Mouse (Mus musculus): ENCODE data around the gene Hsd3b5.
"Not testable (repeated sequence)": the region's sequence is repeated elsewhere in the genome, so short reads cannot be mapped to it uniquely, and the experiment has no call there.

Hsd3b5 gene

GRCm38 (mm10) chr3:98630152-98630551 lies at the start of gene Hsd3b5:
Gene Hsd3b5, minus strand, starts transcription at chr3:98630252.
- DNase-seq, result no peak

GRCm38 (mm10) chr3:98635145-98635544 lies 5.1 kb upstream of the Hsd3b5 start:
- DNase-seq, result no peak

- DNase-seq, result no peak
Observed at GRCm38 (mm10) chr3:98629633-98630032, 419 bp downstream of the Hsd3b5 start.

GRCm38 (mm10) chr3:98616786-98617185 lies 13.3 kb downstream of the Hsd3b5 start:
- DNase-seq, result not testable (repeated sequence)

- DNase-seq, result not testable (repeated sequence)
Observed at GRCm38 (mm10) chr3:98616244-98616643, 13.8 kb downstream of the Hsd3b5 start.

GRCm38 (mm10) chr3:98614406-98614927 lies 15.6 kb downstream of the Hsd3b5 start:
- DNase-seq, result not testable (repeated sequence)

GRCm38 (mm10) chr3:98613963-98614362 lies 16.1 kb downstream of the Hsd3b5 start:
- no peak for DNase-seq

GRCm38 (mm10) chr3:98613540-98613939 lies 16.5 kb downstream of the Hsd3b5 start:
- not testable (repeated sequence) for DNase-seq

- no peak for DNase-seq
Observed at GRCm38 (mm10) chr3:98588707-98589106, 41.3 kb downstream of the Hsd3b5 start, which contains the start of gene Gm10681. Gene Gm10681, minus strand, starts transcription at chr3:98588807.

GRCm38 (mm10) chr3:98587721-98588120 lies 42.3 kb downstream of the Hsd3b5 start:
- no peak for DNase-seq

GRCm38 (mm10) chr3:98582622-98583021 lies 47.4 kb downstream of the Hsd3b5 start:
- DNase-seq, result not testable (repeated sequence)

GRCm38 (mm10) chr3:98582202-98582601 lies 47.9 kb downstream of the Hsd3b5 start:
- not testable (repeated sequence) for DNase-seq

- DNase-seq, result not testable (repeated sequence)
Observed at GRCm38 (mm10) chr3:98581024-98581423, 49.0 kb downstream of the Hsd3b5 start.
